In genomic region chr4:100048351-100048950, GRCm38 (mm10) we compare ENCODE assay signal across 15 mouse cellular contexts. TPM values are rescaled to one million over a fixed set of nuclear protein-coding genes. Genes with fewer than 3 reads are reported as not detected.
A peak's percentile ranks its signal among the peaks of the same experiment; 100 is the strongest.
DNase-seq lines count a peak whose midpoint lies in the region; ATAC-seq and TF ChIP-seq lines count a peak whose summit lies in the region.
"Had no signal": no experiment of that assay in that cellular context is flagged by ENCODE, and none has a peak within 500 bp of the region (broad histone marks: within the 10 kb centered on the region; RNA-seq: fewer than 3 reads in every experiment).

No protein-coding gene starts in this region.

- no peak overlapping the region for H3K9ac ChIP-seq in intestine, embryonic 14.5 days (ENCODE audit: low read length)
- H3K9ac ChIP-seq in intestine, postnatal 0 days (ENCODE audit: low read depth, low read length), result no peak overlapping the region
- H3K9ac ChIP-seq in ES-E14 (ENCODE audit: insufficient read depth, low read depth, low read length, poor library complexity, severe bottlenecking), result no peak overlapping the region
- no peak overlapping the region for H3K9ac ChIP-seq in lung, embryonic 16.5 days (ENCODE audit: low read length)
- H3K9ac ChIP-seq in hindbrain, embryonic 12.5 days, result no peak overlapping the region
- H3K9ac ChIP-seq: liver, embryonic 13.5 days; midbrain, embryonic 12.5 days had no signal

- WGBS in intestine, embryonic 14.5 days, result 59% methylated on average over 7 of the region's 7 CpGs
- 57% methylated on average over 7 of the region's 7 CpGs for WGBS in intestine, postnatal 0 days
- 37% methylated on average over 7 of the region's 7 CpGs for WGBS in lung, embryonic 16.5 days
- WGBS in hindbrain, embryonic 12.5 days, result 82% methylated on average over 7 of the region's 7 CpGs

- H3K27ac ChIP-seq in intestine, embryonic 14.5 days (ENCODE audit: low read depth), result peak overlapping the region; percentile 33; the same call in 1 of the 2 replicates
- H3K27ac ChIP-seq in intestine, postnatal 0 days (ENCODE audit: low read depth, low read length), result no peak overlapping the region
- no peak overlapping the region for H3K27ac ChIP-seq in ES-E14 (ENCODE audit: insufficient read depth, low read depth, low read length, poor library complexity, severe bottlenecking)
- no peak overlapping the region; the same call in 1 of the 2 replicates for H3K27ac ChIP-seq in lung, embryonic 16.5 days (ENCODE audit: low read length)
- H3K27ac ChIP-seq in hindbrain, embryonic 12.5 days, result no peak overlapping the region
- H3K27ac ChIP-seq: forebrain, embryonic 10.5 days; kidney, postnatal 0 days; liver, embryonic 13.5 days; midbrain, embryonic 12.5 days had no signal

- TF ChIP-seq CTCF in intestine, postnatal 0 days (IDR thresholded peaks at IDR 0.05; ENCODE audit: low read depth), result no peak
- TF ChIP-seq CTCF in brain, embryonic 14.5 days (IDR thresholded peaks at IDR 0.05; ENCODE audit: borderline replicate concordance, extremely low read depth, insufficient read depth, insufficient read length), result no peak

- no peak overlapping the region for H3K4me2 ChIP-seq in intestine, embryonic 14.5 days (ENCODE audit: low read length)
- H3K4me2 ChIP-seq in intestine, postnatal 0 days (replicated peaks; ENCODE audit: low read depth), result no peak overlapping the region
- H3K4me2 ChIP-seq in lung, embryonic 16.5 days (ENCODE audit: low read depth, low read length), result no peak overlapping the region
- no peak overlapping the region for H3K4me2 ChIP-seq in hindbrain, embryonic 12.5 days (replicated peaks)
- H3K4me2 ChIP-seq: liver, embryonic 13.5 days; midbrain, embryonic 12.5 days had no signal

- no peaks in the 10 kb centered on the region for H3K36me3 ChIP-seq in intestine, embryonic 14.5 days (ENCODE audit: control insufficient read depth, insufficient read depth, low read length)
- H3K36me3 ChIP-seq in intestine, postnatal 0 days (ENCODE audit: control insufficient read depth, insufficient read depth), result no peaks in the 10 kb centered on the region
- H3K36me3 ChIP-seq in ES-E14 (ENCODE audit: control insufficient read depth, insufficient read depth, low read length, poor library complexity, severe bottlenecking), result no peaks in the 10 kb centered on the region
- no peaks in the 10 kb centered on the region for H3K36me3 ChIP-seq in lung, embryonic 16.5 days (ENCODE audit: control insufficient read depth, insufficient read depth, low read length)
- no peaks in the 10 kb centered on the region for H3K36me3 ChIP-seq in hindbrain, embryonic 12.5 days
- H3K36me3 ChIP-seq: forebrain, embryonic 10.5 days; liver, embryonic 13.5 days; midbrain, embryonic 12.5 days had no signal

- no peak for DNase-seq in intestine, embryonic 14.5 days (ENCODE audit: low spot score)
- DNase-seq in ES-E14 (ENCODE audit: low read depth, low spot score), result no peak
- peak; percentile 40 for DNase-seq in brain, embryonic 14.5 days (ENCODE audit: low read depth)
- no peak for DNase-seq in retina, postnatal 1 day
- DNase-seq: gastrocnemius, postnatal 36 days; layer of hippocampus, postnatal 36 days; liver, embryonic 13.5 days; thymus, postnatal 4 days had no signal

- no peaks in the 10 kb centered on the region for H3K27me3 ChIP-seq in intestine, embryonic 14.5 days (replicated peaks; ENCODE audit: control insufficient read depth, insufficient read depth, low read length)
- no peaks in the 10 kb centered on the region for H3K27me3 ChIP-seq in intestine, postnatal 0 days (replicated peaks; ENCODE audit: control insufficient read depth, insufficient read depth, low read length)
- no peaks in the 10 kb centered on the region for H3K27me3 ChIP-seq in lung, embryonic 16.5 days (ENCODE audit: control insufficient read depth, insufficient read depth, low read depth, low read length)
- no peaks in the 10 kb centered on the region for H3K27me3 ChIP-seq in hindbrain, embryonic 12.5 days
- H3K27me3 ChIP-seq: liver, embryonic 13.5 days had no signal

- peaks cover 13% of the 10 kb centered on the region for H3K4me1 ChIP-seq in intestine, embryonic 14.5 days (replicated peaks; ENCODE audit: control insufficient read depth, insufficient read depth, low read length)
- H3K4me1 ChIP-seq in intestine, postnatal 0 days (replicated peaks; ENCODE audit: control insufficient read depth, insufficient read depth, low read length), result no peaks in the 10 kb centered on the region
- H3K4me1 ChIP-seq in ES-E14 (ENCODE audit: control insufficient read depth in 2 of 2, insufficient read depth in 2 of 2, low read length in 2 of 2, poor library complexity in 1 of 2), result no peaks in the 10 kb centered on the region
- H3K4me1 ChIP-seq in lung, embryonic 16.5 days (replicated peaks; ENCODE audit: control insufficient read depth, insufficient read depth, low read length), result peaks cover 4% of the 10 kb centered on the region
- no peaks in the 10 kb centered on the region for H3K4me1 ChIP-seq in hindbrain, embryonic 12.5 days
- H3K4me1 ChIP-seq: liver, embryonic 13.5 days had no signal

- in situ Hi-C loops in ES-E14 (cut with MboI; ENCODE audit: low sequenced_read_pairs in 2 of 2, unreplicated experiment in 2 of 2), result loop anchor here in 1 of 2 experiments (25.0 kb wide), 1 partner anchor 489 kb away; no protein-coding TSS in a partner anchor

- ATAC-seq in intestine, embryonic 14.5 days (replicated peaks; ENCODE audit: low FRiP score, low TSS enrichment, low read depth), result no peak
- ATAC-seq in intestine, postnatal 0 days, result no peak
- ATAC-seq in lung, embryonic 16.5 days (ENCODE audit: low read depth), result peak; percentile 43; the same call in 1 of the 2 replicates
- no peak for ATAC-seq in hindbrain, embryonic 12.5 days (ENCODE audit: low FRiP score)
- ATAC-seq: activated CD4-positive, CD25-positive, alpha-beta regulatory T cell, adult 4 months had no signal

- TF ChIP-seq POLR2A in brain, embryonic 14.5 days (IDR thresholded peaks at IDR 0.05; ENCODE audit: borderline replicate concordance, extremely low read depth, insufficient read depth, insufficient read length, poor library complexity, severe bottlenecking), result no peak

- no peaks in the 10 kb centered on the region for H3K9me3 ChIP-seq in intestine, embryonic 14.5 days (ENCODE audit: control insufficient read depth, low read length)
- H3K9me3 ChIP-seq in intestine, postnatal 0 days (ENCODE audit: control insufficient read depth), result no peaks in the 10 kb centered on the region
- H3K9me3 ChIP-seq in ES-E14 (ENCODE audit: control insufficient read depth, insufficient read depth, low read depth, low read length), result no peaks in the 10 kb centered on the region
- no peaks in the 10 kb centered on the region for H3K9me3 ChIP-seq in lung, embryonic 16.5 days (ENCODE audit: control insufficient read depth, low read length)
- H3K9me3 ChIP-seq in hindbrain, embryonic 12.5 days (replicated peaks), result no peaks in the 10 kb centered on the region
- H3K9me3 ChIP-seq: forebrain, embryonic 10.5 days; liver, embryonic 13.5 days; midbrain, embryonic 12.5 days had no signal

- no peak overlapping the region for H3K4me3 ChIP-seq in intestine, embryonic 14.5 days (ENCODE audit: low read depth, low read length)
- no peak overlapping the region for H3K4me3 ChIP-seq in intestine, postnatal 0 days (ENCODE audit: low read depth, low read length)
- H3K4me3 ChIP-seq in ES-E14 (ENCODE audit: insufficient read depth in 1 of 2, low read depth in 1 of 2, low read length in 2 of 2, poor library complexity in 1 of 2, severe bottlenecking in 1 of 2), result no peak overlapping the region
- no peak overlapping the region for H3K4me3 ChIP-seq in lung, embryonic 16.5 days (ENCODE audit: low read length)
- H3K4me3 ChIP-seq in hindbrain, embryonic 12.5 days, result no peak overlapping the region
- H3K4me3 ChIP-seq: forebrain, embryonic 10.5 days; liver, embryonic 13.5 days; midbrain, embryonic 12.5 days had no signal

TF ChIP-seq in ES-E14, 5 proteins besides CTCF, POLR2A, EP300 and RAD21:
- TF ChIP-seq CHD2 (IDR thresholded peaks at IDR 0.05; ENCODE audit: low read depth, low read length) (no peak), ZNF384 (IDR thresholded peaks at IDR 0.05; ENCODE audit: low read depth, low read length) (no peak), MAFK (IDR thresholded peaks at IDR 0.05; ENCODE audit: insufficient read depth, low read depth, low read length) (0 out of 2 replicates have a peak, but pooled peaks have one; percentile 23)

RNA-seq across cellular contexts. Expression of gene Ror1, which starts 47.1 kb away (rescaled TPM):
- 11.4 and 12.1 TPM in 2 replicates for polyA plus RNA-seq in intestine, embryonic 14.5 days (2014; fragmentation: Nextera tagmentation; extraction: Ambion mirVana)
- 2.5 and 2.9 TPM in 2 replicates for polyA plus RNA-seq in intestine, postnatal 0 days (2015; fragmentation: Nextera tagmentation; extraction: Ambion mirVana)
- total RNA-seq in ES-E14 (2012; rRNA removed), result 2.2 and 3.0 TPM in 2 replicates
- 0.83 and 1.6 TPM in 2 replicates for polyA plus RNA-seq in brain, embryonic 14.5 days (2012; rRNA removed)
- polyA plus RNA-seq in lung, embryonic 16.5 days (2015; fragmentation: Nextera tagmentation; extraction: Ambion mirVana), result 11.7 and 13.0 TPM in 2 replicates
- 9.3 and 9.9 TPM in 2 replicates for polyA plus RNA-seq in hindbrain, embryonic 12.5 days (2016; fragmentation: Nextera tagmentation; extraction: Ambion mirVana)
- polyA plus RNA-seq: activated CD4-positive, CD25-positive, alpha-beta regulatory T cell, adult 4 months had no signal
